Mouse (Mus musculus): Measurements from ENCODE around the gene Nubp1.

The Nubp1 gene

DNA sequence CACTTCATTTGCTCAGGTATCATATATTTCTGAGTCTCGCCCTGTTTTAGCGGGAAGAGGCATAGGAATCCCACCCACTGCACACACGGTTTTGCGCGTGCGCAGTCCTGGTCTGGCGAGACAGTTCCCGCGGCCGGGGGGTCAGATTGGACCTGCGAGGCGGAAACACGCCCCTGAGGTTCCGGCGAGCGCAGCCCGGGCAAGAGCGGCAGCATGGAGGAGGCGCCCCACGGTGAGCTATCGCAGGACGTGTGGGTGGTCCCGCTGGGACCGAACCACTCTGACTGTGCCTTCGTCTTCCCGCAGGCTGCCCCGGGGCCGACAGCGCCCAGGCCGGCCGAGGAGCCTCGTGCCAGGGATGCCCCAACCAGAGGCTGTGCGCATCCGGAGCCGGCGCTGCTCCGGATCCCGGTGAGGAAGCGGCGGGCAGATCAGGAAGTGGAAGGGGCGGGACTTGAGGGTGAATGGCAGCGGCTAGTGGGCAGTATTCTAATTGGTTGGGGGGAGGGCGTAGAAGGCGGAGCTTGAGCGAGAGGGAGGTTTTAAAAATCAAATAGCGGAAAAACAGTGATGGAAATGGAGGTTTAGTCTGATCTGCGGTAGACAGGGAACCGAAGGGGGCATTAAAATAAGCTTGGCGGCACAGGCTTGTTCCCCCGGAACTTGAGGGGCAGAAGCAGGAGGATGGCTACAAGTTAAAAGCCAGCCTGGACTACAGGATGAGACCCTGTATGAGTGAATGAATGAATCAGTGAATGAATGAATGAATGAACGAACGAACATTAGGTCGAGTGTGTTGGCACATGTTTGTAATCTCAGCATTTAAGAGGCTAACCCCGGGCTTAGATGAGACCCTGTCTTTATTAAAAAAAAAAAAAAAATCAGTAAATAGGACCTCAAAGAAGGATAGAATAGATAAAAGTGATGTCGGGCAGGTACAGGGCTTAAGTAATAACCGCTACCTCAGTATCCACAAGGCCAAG lies at the start of gene Nubp1:
Gene Nubp1 (plus strand): TSS at position 185 of the 983 bp plus-strand sequence.
- peak; percentile 92 for DNase-seq (ENCODE audit: low spot score)

DNA sequence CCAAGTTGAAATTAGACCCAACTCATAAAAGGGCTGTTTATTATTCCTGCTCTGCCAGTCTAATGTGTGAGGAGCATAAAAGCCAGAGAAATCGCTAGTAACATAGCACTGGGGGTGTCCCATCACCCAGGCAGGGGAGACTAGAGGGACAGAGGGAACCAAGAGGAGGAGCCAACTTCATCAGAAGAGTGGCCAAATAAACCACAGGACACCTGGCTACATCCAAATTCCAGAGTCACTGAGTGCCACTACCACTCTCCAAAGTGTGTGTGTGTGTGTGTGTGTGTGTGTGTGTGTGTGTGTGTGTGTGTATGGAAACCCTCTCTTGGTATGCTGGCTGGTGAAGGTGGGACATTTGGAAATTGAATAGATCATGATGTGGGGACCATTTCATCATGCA lies 48.7 kb upstream of the Nubp1 start:
- no peak for DNase-seq (ENCODE audit: low spot score)

DNA sequence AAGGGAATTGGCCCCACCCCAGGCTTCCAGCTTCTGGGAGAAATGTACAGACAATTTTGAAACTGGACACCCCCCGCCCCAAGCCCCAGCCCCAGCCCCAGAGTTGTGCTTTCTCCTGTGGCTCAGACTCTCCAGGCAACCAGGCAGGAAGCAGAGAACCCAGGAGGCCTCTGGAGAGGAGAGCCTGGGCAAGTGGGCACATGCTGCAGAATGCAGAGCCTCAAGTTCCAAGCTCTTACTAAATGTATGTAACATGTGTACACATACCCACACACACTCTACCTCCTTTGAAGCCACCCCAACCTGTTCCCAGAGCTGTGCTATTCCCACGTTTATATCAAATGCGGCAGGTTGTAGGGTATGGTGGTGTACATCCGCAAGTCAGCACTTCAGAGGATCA lies 46.0 kb upstream of the Nubp1 start:
- DNase-seq (ENCODE audit: low spot score), result no peak

DNA sequence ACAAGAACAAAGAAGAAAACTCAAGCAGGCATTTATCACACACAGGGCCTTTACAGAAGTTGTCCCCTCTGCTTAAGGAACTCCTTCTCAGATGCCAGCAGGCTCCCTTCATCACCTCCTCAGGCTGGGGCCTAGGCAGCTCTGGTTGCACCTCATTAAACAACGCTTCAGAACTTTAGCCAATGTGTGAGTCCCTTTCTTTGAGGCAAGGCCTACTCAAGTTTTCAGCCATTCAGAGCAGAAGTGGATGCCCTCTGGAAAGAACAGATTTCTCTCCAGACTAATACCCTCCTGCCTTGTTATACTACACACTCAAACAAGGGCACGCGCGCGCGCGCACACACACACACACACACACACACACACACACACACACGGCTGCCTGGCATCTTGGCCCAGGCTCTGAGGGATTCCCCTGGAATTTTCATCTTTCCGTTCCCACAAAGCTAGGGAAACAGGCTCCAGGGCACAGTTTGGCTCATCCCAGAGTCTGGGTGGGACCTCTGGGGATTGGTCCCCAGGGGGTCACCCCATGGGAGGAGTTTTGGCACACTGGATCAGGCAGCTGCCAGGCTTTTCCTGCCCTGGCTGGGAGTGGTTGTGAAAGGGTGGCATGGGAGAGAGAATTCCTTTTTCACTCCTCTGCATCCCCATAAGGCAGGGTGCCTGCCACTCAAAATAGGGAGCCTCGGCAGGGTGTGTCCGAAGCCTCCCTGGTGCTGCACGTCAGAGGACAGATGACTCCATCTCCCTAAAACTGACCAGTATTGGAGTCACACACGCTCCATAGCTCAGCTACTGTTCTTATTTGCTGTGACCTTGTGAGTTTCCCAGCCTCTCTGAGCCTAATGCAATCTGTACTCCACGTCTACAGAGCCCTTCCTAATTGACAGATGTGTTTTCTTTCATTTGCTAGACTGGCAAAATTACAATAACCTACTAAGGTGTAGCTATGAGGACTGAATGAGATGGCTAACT lies 45.2 kb upstream of the Nubp1 start:
- peak; percentile 41 for DNase-seq (ENCODE audit: low spot score)

DNA sequence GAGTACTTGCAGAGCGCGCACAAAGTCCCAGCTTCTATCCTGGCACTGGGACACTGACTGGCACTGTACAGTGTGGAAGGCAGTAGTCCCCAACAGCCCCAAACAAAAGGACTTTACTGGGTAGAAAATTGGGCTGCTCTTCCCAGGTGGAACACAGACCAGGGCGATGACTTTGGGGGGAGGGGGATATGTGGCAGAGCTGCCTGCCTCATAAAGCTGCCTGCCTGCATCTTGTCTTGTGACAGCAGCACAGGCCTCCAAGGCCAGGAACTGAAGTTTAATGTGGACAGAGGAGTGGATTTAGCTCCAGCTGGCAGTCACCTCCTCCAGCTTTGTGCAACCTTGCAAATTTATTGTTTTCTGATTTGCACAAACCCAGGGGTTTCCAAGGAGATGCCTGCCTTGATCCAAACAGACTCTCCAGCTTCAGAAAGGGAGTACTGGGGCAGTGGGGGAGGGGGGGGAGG lies 42.2 kb upstream of the Nubp1 start:
- DNase-seq (ENCODE audit: low spot score), result peak; percentile 24

DNA sequence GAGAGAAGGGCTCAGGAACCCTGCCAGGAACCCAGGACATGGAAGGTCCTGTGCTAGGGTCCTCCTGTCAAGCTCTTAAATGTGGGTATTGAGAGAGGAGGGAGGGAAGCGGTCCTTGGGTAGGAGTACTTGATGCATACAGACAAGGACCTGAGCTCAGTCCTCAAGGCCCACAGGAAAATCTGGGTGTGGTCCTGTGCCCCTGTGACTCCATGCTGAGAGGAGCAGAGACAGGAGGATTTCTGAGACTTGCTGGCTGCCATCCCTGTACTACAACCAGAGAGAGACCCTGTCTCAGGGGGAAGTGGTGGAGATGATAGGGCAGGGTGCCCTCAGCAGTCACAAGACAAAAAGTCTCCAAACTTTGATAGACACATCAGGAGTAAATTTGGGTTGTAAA lies 41.8 kb upstream of the Nubp1 start:
- DNase-seq (ENCODE audit: low spot score), result no peak

DNA sequence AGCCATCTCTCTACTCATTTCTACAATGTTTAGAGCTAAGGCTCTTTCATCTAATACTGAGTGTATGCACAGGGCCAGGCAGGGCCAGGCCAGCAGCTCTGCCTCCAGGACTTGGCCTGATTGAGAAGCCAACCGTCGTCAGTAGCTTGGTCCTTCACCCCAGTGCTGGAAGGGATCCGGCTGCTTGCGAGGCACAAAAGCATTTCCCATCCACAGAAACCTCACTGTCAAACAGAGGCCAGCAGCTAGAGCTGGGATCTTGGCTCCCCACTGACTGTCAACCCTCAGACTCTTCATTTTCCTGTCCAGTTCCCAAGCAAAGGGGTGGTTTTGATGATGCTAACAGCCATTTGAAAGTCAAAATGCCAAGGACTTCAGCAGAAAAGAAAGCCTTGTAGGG lies 39.4 kb upstream of the Nubp1 start:
- DNase-seq (ENCODE audit: low spot score), result no peak

DNA sequence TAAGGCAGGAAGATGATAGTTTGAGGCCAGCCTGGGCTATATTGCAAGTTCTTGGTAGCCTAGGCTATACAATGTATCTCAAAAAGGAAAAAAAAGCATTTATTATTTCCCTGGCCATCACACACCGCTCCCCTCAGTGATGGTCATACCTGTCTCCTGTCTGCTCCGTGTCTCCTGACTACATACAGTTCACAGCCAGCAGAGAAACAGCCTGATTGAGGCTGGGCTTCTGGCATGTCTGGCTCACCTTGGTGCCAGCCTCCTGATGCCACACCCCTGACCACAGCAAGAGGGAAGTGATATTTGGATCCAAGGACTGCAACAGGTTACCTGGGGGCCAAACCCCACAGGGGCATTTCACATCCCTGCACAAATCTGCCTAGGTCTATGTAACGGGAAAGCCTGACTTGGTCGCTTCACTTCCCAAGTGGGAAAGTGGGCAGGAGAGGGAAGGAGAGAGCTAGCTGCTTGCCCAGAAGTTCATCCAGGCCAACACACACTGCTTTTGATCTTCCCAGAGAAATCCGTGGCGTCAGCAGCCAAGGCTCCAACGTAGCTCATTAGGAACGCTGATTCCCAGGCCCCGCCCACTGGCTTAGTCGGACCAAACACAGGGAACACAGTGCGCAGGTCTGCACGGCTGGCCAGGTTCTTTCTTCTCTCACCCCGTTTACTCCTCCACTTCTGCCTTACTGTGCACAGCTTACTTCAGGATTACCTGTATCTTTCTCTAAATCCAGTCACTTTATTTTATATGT lies 37.3 kb upstream of the Nubp1 start:
- peak; percentile 60 for DNase-seq (ENCODE audit: low spot score)

DNA sequence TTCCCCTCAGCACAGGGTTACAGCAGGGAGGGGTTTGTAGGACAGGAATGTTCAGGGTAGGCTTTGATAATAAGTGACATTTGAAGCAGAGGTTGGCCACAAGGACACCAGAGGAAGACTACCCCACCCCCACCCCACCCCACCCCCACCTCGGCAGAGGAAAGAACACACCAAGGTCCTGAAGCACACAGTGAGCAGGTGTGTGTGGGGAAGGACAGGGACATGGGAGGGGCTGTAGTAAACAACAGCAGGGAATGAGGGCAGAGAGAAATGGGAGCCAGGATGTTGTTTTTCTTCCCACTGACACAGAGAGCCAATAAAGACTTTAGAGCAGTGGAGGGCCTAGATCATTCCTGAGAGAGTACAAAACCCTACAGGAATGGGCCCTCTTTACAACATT lies 34.5 kb upstream of the Nubp1 start:
- DNase-seq (ENCODE audit: low spot score), result no peak

DNA sequence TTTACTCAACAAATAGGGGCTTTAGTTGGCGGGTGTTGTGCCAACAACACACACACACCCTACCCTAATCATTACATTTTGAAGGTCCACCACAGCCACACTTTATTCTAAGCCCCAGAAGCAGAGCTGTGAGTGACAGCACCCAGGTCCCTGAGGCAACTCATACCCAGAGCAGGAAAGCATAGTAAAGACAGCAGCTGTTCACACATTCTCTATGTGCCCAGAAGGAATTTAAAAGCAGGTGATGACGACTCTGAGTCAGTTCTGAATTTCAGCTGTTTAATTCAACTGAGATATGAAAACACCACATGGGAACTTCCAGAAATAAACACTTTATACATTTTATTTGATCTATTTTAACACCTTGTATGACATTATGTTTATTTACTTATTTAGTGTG lies 32.2 kb upstream of the Nubp1 start:
- no peak for DNase-seq (ENCODE audit: low spot score)

DNA sequence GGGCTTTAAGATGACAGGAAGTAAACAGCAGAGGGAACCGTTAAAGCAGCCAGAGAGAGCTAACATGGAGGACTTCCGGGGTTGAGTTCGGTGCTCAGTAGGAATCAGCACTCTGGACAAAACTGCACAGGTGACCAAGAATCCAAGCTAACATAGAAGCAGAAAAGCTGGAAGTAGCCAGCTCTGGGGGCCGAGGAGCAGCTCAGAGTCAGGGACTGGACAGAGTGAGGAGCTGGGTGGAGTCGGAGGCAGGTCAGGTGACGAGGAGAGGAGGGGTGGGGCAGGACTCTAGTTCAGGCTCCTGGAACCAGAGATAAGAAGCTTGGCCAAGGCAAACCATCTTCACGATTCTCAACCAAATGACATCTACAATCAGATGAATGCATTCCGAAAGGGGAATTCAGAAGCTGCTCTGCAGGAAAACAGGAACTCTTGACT lies 27.7 kb upstream of the Nubp1 start:
- DNase-seq (ENCODE audit: low spot score), result peak; percentile 28

DNA sequence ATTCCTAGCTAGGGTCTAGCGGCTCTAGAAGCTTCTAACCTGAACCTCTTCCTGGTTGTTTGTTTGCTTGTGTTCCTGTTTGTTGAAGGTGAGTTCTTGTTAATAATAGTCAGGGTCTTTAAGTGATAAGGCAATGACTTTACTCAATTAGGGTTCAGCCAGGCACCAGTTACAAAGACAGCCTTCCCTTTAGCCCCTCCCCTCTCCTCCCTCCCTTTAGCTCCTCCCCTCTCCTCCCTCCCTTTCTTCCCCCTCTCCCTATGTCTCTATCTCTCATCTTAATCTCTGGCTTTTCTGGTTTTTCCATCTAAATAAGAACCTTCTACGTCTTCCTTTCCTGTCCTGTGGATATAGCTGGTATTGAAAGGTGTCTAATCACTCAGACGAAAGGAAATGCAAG lies 27.2 kb upstream of the Nubp1 start:
- no peak for DNase-seq (ENCODE audit: low spot score)

DNA sequence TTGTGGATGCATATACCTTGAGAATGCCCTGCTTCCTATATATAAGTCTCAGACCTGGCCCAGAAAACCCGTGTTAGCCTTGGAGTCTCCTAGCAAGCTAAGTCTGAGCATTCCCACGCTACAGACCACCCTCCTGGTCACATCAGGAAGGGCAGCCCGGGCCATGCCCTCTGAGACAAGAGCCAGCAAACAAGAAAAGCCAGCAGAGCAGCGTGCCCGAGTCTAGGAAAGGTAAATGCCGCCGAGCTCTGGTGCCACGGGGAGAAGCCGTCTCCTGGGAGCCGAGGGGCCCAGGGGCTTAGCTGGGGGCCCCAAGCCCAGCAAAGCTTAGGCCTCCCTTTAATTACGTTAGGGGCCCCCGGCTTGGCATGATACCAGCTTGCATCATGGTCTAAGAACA lies 26.5 kb upstream of the Nubp1 start:
- no peak for DNase-seq (ENCODE audit: low spot score)

DNA sequence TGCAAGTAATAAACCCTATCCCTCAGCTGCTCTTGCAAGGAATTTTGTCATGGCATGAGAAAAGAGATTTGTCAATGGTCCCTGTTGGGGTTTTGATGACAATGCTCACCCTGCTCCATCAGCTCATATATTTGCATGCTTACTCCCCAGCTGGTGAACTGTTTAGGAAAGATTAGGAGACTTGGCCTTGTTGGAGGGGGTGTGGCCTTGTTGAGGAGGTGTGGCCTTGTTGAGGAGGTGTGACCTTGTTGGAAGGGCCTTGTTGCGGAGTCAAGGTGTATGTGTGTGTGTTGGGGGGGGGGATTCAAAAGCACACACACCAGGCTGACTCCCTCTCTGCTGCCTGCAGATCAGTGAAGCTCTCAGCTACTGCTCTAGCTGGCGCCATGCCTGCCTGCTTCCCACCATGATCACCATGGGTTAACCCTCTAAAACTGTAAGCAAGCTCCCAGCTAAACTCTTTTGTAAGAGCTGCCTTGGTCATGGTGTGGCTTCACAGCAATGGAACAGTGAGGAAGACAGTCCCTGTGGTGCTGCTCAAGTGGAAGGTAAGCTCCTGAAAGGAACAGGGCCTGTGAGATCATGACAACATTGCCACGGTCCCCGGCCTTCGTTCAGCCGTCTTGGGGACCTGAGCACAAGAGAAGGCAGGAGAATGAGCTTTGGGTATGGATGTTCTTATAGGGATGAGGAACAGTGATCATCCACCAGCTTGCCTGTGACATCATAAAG lies 22.9 kb upstream of the Nubp1 start:
- no peak for DNase-seq (ENCODE audit: low spot score)

DNA sequence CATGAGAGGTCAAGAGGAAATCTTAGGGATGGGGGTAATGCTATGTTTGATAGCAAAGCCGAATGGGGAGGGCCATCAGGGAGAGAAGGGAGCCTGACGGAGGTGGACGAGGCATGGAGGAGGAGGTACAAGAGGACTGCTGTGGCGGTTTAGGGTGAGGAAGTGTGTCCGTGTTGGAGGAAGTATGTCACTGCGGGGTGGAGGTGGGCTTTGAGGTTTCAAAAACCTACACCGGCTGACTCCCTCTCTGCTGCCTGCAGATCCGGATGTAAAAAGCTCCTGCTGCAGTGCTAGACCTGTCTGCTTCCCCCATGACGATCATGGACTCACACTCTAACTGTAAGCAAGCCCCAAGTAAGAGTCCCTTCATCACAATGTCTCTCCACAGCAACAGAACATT lies 19.2 kb upstream of the Nubp1 start:
- no peak for DNase-seq (ENCODE audit: low spot score)

DNA sequence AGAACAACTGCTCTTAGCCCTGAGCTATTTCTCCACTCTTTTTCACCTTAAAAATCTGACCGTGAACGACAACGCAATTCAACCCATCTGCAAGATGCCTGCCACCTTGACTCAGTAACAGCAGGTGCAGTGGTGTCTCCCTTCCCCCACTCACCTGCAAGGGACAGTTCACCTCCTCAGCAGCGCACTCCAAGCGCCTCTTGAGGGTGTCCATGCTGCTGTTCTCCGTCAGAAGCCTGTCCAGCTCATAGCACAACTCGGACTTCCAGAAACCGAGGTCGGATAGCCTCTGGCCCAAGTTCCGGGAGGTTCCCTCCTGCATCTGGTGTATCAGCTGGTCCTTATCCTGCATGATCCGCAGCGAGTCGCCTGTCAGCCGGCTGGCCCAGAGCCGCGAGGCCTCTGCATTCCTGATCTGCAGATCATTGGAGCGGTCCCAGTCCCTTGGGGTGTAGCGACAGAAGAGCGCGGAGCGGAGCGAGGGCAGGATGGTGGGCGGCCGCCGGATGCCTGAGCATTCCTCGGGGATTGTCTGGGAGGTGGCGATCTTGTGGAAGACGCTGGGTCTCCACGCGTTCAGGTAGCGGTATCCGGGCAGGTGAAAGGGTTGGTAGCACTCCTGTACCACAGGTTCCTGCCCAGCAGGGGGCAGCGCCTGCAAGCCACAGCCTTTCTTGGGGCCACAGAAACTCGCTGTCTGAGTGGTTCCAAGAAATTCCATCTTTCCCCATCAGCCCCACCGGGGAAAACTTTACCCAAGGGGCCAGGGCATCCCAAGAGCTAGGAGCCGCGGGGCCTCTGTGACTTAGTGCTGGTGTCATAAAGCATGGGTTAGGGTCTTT lies 16.8 kb upstream of the Nubp1 start, which contains the start of gene Tekt5:
Gene Tekt5 (minus strand): TSS at position 792 of the 842 bp plus-strand sequence.
- peak; percentile 36 for DNase-seq (ENCODE audit: low spot score)

DNA sequence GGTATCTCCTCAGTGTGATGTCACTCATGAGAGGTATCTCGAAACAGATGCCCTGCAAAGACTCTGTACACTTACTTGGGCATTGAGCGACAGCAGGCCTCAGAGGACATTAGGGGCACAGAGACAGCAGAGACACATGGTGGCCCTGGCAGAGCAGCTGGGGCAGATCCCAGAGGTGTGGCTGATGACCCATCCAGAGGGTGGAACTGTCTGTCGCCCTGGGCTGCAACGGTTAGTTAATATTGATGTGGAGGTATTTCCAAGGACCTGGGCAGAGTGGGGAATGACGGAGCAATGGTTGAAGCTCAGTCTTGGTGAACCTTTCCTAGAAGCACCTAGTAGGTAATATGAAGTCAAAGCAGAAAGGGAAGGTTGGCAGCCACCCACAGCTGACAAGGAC lies 13.0 kb upstream of the Nubp1 start:
- no peak for DNase-seq (ENCODE audit: low spot score)

DNA sequence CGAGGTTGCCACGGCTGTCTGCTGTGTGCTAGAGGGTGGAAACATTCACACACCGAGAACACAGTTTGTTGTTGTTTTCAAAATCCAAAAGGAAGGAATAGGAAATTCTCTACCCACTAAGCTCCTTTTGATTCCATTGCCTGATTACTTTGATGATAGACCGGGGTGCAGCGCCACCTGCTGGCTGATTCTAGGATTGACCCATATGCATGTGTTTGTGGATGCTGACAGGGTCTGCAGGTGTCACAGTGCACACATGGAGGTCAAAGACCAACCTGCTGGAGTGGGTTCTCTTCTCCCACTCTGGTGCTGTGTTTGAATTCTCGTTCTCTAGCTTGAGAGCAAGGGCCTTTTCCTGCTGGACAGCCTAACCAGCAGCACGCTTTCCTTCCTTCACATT lies 12.6 kb upstream of the Nubp1 start:
- peak; percentile 74 for DNase-seq (ENCODE audit: low spot score)

DNA sequence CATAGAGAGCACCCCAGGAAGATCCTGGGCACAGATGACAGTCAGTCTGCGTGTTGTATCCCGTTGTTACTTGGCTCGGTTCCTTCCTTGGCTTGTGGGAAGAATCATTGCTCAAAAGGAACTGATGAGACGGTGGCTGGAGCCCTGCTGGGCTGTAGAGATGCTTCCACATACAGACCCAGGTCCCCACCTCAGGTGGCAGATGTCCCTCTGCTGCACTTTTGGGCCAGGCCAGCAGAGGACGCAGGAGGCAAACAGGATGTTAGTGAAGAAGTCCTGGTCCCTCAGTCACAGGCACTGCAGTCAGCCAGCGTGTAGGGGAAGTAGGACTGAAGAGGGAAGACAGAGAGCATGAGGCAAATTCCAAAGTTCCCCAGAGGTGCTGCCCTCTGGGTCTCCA lies 4.2 kb downstream of the Nubp1 start:
- no peak for DNase-seq (ENCODE audit: low spot score)

DNA sequence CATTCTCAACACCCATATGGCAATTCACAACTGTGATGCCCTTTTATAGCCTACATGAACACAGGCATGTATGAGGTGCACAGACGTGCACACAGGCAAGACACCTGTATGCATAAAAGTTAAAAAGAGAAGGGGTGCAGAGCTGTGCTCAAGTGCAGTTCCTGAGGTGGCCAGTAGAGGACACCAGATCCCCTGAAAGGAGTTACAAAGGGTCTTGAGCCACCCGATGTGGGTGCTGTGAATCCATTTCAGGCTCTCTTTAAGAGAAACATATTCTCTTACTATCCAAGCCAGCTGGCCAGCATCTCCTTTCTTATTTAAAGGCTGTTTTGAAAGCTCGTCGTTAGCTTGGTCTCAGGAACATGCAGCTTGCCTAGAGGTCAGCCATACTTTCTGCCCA lies 5.1 kb downstream of the Nubp1 start:
- DNase-seq (ENCODE audit: low spot score), result no peak

Data from ovary, postnatal 36 days (tissue).